Mouse (Mus musculus): Measurements from ENCODE around the gene Cstf3. TPM values are rescaled to one million over a fixed set of nuclear protein-coding genes. Genes with fewer than 3 reads are reported as not detected.
"Not testable (repeated sequence)": the region's sequence is repeated elsewhere in the genome, so short reads cannot be mapped to it uniquely, and the experiment has no call there.

Cstf3 gene
- 0.77 and 2.4 TPM in 2 replicates for polyA plus RNA-seq (2012; rRNA removed)

DNA sequence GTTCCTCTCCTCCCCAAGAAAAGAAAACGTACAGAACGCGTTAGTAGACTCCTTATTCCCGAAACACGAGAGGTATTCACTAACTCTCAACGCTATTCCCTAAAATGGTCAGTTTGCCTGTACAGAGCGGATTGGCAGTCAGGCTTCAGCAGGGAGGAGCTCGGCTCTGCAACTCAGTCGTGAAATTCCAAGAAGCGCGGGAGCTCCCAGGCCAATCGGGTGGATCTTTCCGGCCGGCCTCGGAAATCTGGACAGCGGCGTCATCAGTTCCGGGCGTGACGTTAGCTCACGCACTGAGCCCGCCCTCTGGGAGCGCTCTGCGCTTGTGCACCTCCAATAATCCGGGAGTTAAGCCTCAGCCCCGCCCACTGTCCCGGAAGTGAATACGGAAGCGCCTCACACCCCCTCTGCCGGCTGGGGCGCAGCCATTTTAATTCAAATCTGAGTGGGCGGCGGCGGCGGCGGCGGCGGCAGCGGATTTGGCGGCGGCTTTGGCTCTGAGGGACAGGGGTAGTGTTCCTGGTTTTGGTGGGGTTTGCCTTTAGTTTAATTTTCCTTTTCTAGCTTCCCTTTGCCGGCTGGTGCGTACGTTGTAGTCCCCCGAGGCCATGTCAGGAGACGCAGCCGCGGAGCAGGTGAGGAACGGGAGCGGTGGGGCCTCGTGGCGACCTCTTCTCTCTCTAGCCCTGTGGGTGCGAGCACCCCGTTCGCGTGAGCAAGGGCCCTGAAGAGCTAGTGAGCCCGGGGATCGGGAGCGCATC lies at the start of gene Cstf3:
Gene Cstf3, plus strand, starts transcription at position 456 of the 761 bp plus-strand sequence.
- Histone ChIP-seq H3K4me1 (ENCODE audit: control insufficient read depth, insufficient read depth, insufficient read length, low read length) (no peaks in the 10 kb centered on the region; the same call in 1 of the 2 replicates), H3K27ac (ENCODE audit: insufficient read depth, low read depth, low read length) (peak within 1 kb of the TSS; percentile 61), H3K4me3 (ENCODE audit: low read depth, low read length) (peak within 1 kb of the TSS; percentile 98), H3K27me3 (ENCODE audit: control insufficient read depth, insufficient read depth, low read length) (no peaks in the 10 kb centered on the region), H3K36me3 (ENCODE audit: control insufficient read depth, insufficient read depth, low read length) (peaks cover 1% of the 10 kb centered on the region; the same call in 1 of the 2 replicates)
- TF ChIP-seq CTCF (IDR thresholded peaks at IDR 0.05; ENCODE audit: extremely low read depth, insufficient read length, insufficient replicate concordance, low read depth, low read length) (no peak), POLR2A (IDR thresholded peaks at IDR 0.05; ENCODE audit: low read depth, low read length) (no peak)
- under 1% methylated on average over 59 of the region's 59 CpGs for WGBS

DNA sequence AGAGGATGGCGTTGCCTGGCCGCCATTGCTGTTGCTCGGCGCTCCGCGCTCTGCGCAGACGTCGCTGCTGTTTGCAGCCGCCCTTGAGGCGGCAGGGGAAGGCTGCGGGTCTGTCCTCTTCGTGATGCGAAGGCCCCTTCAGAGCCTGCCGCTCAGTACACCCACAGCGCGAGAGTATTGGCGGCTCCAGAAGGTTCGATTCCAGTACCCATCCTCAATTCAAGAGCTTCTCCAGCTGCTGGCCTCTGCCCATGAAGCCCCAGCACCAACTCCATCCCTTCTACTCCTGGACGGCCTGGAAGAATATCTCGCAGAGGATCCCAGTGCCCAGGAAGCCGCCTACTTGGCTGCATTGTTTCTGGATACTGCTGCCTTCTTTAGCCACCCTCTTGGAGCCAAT lies 33.6 kb upstream of the Cstf3 start:
- H3K36me3 ChIP-seq (ENCODE audit: control insufficient read depth, insufficient read depth, low read length); H3K27ac ChIP-seq (ENCODE audit: insufficient read depth, low read depth, low read length); H3K4me3 ChIP-seq (ENCODE audit: low read depth, low read length); H3K27me3 ChIP-seq (ENCODE audit: control insufficient read depth, insufficient read depth, low read length); H3K4me1 ChIP-seq (ENCODE audit: control insufficient read depth, insufficient read depth, insufficient read length, low read length): not testable (repeated sequence)
- WGBS = 92% methylated on average over 22 of the region's 22 CpGs

DNA sequence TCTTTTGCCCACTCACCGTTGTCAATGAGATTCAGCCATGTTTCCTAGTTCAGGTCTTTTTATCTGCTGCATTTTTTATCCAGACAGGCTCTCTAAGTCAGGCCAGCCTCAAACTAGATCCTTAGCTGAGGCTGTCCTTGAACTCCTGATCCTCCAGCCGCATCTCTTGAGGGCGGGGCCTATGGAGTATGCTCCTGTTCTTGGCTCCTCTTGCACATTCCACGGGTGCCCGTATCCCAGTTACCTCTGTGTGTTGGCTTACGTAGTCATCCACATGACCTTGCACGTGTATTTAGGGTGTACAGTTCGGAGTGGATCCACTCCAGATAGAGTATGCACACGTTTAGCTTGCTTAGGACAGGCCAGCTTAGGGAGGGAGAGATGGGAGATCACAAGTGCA lies 32.6 kb upstream of the Cstf3 start:
- Histone ChIP-seq H3K27ac (ENCODE audit: insufficient read depth, low read depth, low read length) (no peak overlapping the region), H3K4me1 (ENCODE audit: control insufficient read depth, insufficient read depth, insufficient read length, low read length) (no peaks in the 10 kb centered on the region), H3K36me3 (ENCODE audit: control insufficient read depth, insufficient read depth, low read length) (no peaks in the 10 kb centered on the region), H3K27me3 (ENCODE audit: control insufficient read depth, insufficient read depth, low read length) (no peaks in the 10 kb centered on the region), H3K4me3 (ENCODE audit: low read depth, low read length) (no peak overlapping the region)
- TF ChIP-seq CTCF (IDR thresholded peaks at IDR 0.05; ENCODE audit: extremely low read depth, insufficient read length, insufficient replicate concordance, low read depth, low read length) (no peak), POLR2A (IDR thresholded peaks at IDR 0.05; ENCODE audit: low read depth, low read length) (no peak)
- WGBS = 84% methylated on average over 9 of the region's 9 CpGs

DNA sequence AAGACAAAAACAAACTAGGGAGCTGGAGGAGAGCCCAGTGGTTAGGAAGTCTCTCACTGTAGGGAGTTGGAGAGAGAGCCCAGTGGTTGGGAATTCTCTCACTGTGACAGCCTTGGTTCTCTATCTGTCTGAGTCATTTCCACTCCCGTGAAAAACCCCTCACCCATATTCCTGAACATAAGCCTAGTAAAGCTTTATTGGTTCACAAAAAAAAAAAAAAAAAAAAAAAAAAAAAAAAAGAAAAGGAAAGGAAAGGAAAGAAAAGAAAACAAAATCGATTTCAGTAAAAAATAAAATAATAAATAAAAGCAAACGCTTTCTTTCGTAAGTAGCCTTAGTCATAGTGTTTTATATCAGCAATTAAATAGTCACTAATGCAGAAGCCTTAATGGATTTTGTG lies 32.0 kb upstream of the Cstf3 start:
- H3K27ac ChIP-seq (ENCODE audit: insufficient read depth, low read depth, low read length) = no peak overlapping the region
- TF ChIP-seq CTCF (IDR thresholded peaks at IDR 0.05; ENCODE audit: extremely low read depth, insufficient read length, insufficient replicate concordance, low read depth, low read length) = no peak
- TF ChIP-seq POLR2A (IDR thresholded peaks at IDR 0.05; ENCODE audit: low read depth, low read length) = no peak

DNA sequence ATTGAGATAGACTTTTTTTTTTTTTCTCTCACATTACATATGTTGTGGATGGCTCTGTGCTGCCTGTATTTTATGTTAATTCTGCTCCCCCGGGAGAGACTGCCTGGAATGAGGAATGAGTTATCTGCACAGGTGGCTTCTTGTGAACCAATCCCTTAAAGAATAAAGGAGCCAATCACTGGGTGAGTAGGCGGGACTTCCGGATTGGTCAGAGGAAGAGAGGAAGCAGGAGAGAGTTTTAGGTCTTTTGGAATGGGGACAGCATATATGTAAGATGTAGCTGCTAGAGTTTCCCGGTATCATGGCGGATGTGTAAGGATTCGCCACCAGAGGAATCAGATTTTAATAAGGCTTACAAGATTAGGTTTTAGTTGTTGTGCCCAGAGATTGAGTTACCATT lies 31.4 kb upstream of the Cstf3 start:
- Histone ChIP-seq H3K27me3 (ENCODE audit: control insufficient read depth, insufficient read depth, low read length) (no peaks in the 10 kb centered on the region), H3K4me3 (ENCODE audit: low read depth, low read length) (no peak overlapping the region), H3K36me3 (ENCODE audit: control insufficient read depth, insufficient read depth, low read length) (no peaks in the 10 kb centered on the region), H3K4me1 (ENCODE audit: control insufficient read depth, insufficient read depth, insufficient read length, low read length) (no peaks in the 10 kb centered on the region), H3K27ac (ENCODE audit: insufficient read depth, low read depth, low read length) (no peak overlapping the region)
- TF ChIP-seq CTCF (IDR thresholded peaks at IDR 0.05; ENCODE audit: extremely low read depth, insufficient read length, insufficient replicate concordance, low read depth, low read length) (no peak), POLR2A (IDR thresholded peaks at IDR 0.05; ENCODE audit: low read depth, low read length) (no peak)
- 73% methylated on average over 6 of the region's 6 CpGs for WGBS

More for the DNA sequence above, 32.0 kb upstream of the Cstf3 start:
- H3K27me3 ChIP-seq (ENCODE audit: control insufficient read depth, insufficient read depth, low read length) = no peaks in the 10 kb centered on the region
- no peaks in the 10 kb centered on the region for H3K36me3 ChIP-seq (ENCODE audit: control insufficient read depth, insufficient read depth, low read length)
- 83% methylated on average over 4 of the region's 4 CpGs for WGBS
- no peak overlapping the region for H3K4me3 ChIP-seq (ENCODE audit: low read depth, low read length)
- H3K4me1 ChIP-seq (ENCODE audit: control insufficient read depth, insufficient read depth, insufficient read length, low read length) = no peaks in the 10 kb centered on the region

DNA sequence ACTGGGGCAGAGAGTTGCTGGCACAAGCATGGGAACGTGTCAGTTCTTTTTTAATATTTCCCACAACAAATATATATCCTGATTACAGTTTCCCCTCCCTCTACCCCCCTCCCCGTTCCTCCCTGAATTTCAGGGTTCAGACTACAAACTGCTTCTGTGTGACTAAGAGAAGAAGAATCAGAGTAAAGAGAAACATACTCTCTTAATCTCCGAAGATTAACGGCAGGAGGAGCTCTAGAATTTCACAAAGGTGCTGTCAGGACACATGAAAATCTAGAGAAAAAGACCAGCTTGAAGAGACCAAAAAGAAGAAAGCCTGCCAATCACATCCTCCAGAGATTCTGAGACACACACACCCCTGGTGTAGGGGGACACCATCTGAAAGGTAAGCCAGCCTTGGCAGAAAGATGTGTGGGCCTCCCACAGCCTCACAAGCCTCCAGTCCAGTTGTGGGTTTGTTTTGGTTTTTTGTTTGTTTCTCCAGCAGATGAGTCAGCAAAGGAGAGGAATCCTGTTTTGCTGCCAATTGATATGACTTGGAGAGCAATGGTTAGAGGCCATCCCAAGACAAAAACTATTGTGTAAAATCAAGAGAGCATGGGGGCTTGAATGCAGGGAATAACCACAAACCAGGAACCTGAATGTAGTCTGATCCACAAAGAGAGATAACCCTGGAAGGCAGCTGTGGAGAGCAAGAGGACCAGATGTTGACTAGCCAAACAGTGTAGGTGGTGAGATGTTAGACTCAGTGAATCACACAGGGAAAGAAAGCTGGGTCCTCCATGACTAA lies 30.5 kb upstream of the Cstf3 start:
- WGBS = 73% methylated on average over 4 of the region's 4 CpGs
- no peaks in the 10 kb centered on the region for H3K27me3 ChIP-seq (ENCODE audit: control insufficient read depth, insufficient read depth, low read length)
- no peaks in the 10 kb centered on the region for H3K4me1 ChIP-seq (ENCODE audit: control insufficient read depth, insufficient read depth, insufficient read length, low read length)
- H3K27ac ChIP-seq (ENCODE audit: insufficient read depth, low read depth, low read length) = no peak overlapping the region
- no peak overlapping the region for H3K4me3 ChIP-seq (ENCODE audit: low read depth, low read length)
- no peak for TF ChIP-seq CTCF (IDR thresholded peaks at IDR 0.05; ENCODE audit: extremely low read depth, insufficient read length, insufficient replicate concordance, low read depth, low read length)
- no peak for TF ChIP-seq POLR2A (IDR thresholded peaks at IDR 0.05; ENCODE audit: low read depth, low read length)
- no peaks in the 10 kb centered on the region for H3K36me3 ChIP-seq (ENCODE audit: control insufficient read depth, insufficient read depth, low read length)

DNA sequence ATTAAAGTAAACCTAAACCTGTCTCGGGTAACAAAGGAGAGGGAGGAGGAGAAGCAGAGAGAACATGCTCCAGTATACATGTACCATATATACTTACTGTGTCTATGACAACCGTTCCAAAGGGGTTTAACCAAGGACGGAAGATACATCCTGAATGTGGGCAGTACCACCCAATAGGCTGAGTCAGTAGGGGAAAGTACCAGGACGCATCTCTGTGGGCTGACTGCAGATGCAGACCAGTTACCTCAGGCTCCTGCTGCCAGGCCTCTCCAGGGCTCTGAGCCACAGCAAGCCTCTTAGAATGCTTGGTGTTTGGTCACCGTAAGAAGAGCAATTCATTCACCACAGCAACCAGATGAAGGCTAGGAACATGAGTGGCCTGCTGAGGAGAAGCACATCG lies 28.9 kb upstream of the Cstf3 start:
- TF ChIP-seq CTCF (IDR thresholded peaks at IDR 0.05; ENCODE audit: extremely low read depth, insufficient read length, insufficient replicate concordance, low read depth, low read length) (no peak), POLR2A (IDR thresholded peaks at IDR 0.05; ENCODE audit: low read depth, low read length) (no peak)
- WGBS = 82% methylated on average over 6 of the region's 6 CpGs
- no peak overlapping the region for H3K27ac ChIP-seq (ENCODE audit: insufficient read depth, low read depth, low read length)
- no peaks in the 10 kb centered on the region for H3K27me3 ChIP-seq (ENCODE audit: control insufficient read depth, insufficient read depth, low read length)
- H3K4me1 ChIP-seq (ENCODE audit: control insufficient read depth, insufficient read depth, insufficient read length, low read length) = no peaks in the 10 kb centered on the region
- H3K4me3 ChIP-seq (ENCODE audit: low read depth, low read length) = no peak overlapping the region
- H3K36me3 ChIP-seq (ENCODE audit: control insufficient read depth, insufficient read depth, low read length) = no peaks in the 10 kb centered on the region

Measured in small intestine, adult 2 months (tissue).